Mouse (Mus musculus): ENCODE results near the gene Prkg1.

DNA sequence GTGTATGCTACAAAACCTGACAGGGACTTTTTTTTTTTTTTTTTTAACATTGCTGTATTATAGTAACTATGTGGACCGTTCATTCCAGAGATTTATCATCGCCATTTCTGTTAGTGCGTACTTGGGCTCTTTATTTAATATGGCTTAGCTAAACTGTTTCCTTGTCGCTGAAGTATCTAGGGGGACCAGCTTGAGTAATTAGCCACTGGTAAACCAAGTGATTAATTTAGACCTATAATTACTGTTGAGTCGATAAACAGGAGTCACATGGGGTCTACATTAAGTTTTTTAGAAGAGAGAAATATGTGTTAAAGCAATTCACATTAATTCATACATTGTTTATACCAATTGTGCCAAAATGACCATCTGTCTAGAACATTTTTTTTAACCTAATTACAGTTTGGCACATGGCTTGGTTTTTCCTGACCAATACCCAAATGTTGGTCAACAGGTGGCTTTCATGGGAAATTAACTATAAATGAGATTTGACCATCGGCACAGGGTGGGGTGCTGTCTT, 605.8 kb downstream of the Prkg1 start:
- TF ChIP-seq CTCF (IDR thresholded peaks at IDR 0.05; ENCODE audit: low read depth) (no peak), EP300 (IDR thresholded peaks at IDR 0.05; ENCODE audit: low read depth) (no peak)
